Mouse (Mus musculus) liver, postnatal 0 days (tissue): ENCODE data around the gene Rgcc. TPM values are rescaled to one million over a fixed set of nuclear protein-coding genes. Genes with fewer than 3 reads are reported as not detected.
A peak's percentile ranks its signal among the peaks of the same experiment; 100 is the strongest.

Source experiments
- ATAC-seq: fragments of 200-750 bp; cut with Nextera tagmentation; 2 replicates; pipeline ENCODE4 v1.8.0; 2017; ENCODE audit warnings: mild to moderate bottlenecking, moderate library complexity
- DNase-seq: peaks from one replicate; pipeline ENCODE4 v3.0.0-alpha.2; 2016
- H3K27ac ChIP-seq: fragments of 300-500 bp; sonication (generic); 2 replicates; pipeline ENCODE4 v1.5.1; 2014; ENCODE audit warnings: antibody characterized with exemption, moderate library complexity, mild to moderate bottlenecking, low read depth
- H3K27me3 ChIP-seq: fragments of 300-500 bp; sonication (generic); 2 replicates; pipeline ENCODE4 v1.6.1; 2014; ENCODE audit warnings: low read length, control low read depth, mixed read lengths; ENCODE audit not compliant: insufficient read depth
- H3K36me3 ChIP-seq: fragments of 300-500 bp; sonication (generic); replicated peaks from 2 replicates; pipeline ENCODE4 v1.6.1; 2014; ENCODE audit warnings: mild to moderate bottlenecking, control low read depth, low read length, moderate library complexity, mixed read lengths; ENCODE audit not compliant: insufficient read depth
- H3K4me1 ChIP-seq: fragments of 300-500 bp; sonication (generic); 2 replicates; pipeline ENCODE4 v1.6.1; 2014; ENCODE audit warnings: antibody characterized with exemption, mild to moderate bottlenecking, control low read depth; ENCODE audit not compliant: insufficient read depth
- H3K4me2 ChIP-seq: fragments of 300-500 bp; sonication (generic); 2 replicates; pipeline ENCODE4 v1.6.1; 2014; ENCODE audit warnings: low read depth, mild to moderate bottlenecking, low read length, moderate library complexity, mixed read lengths
- H3K4me3 ChIP-seq: fragments of 300-500 bp; sonication (generic); 2 replicates; pipeline ENCODE4 v1.5.1; 2014; ENCODE audit warnings: low read depth, low read length
- H3K9ac ChIP-seq: fragments of 300-500 bp; sonication (generic); replicated peaks from 2 replicates; pipeline ENCODE4 v1.6.1; 2014; ENCODE audit warnings: mild to moderate bottlenecking, moderate library complexity
- H3K9me3 ChIP-seq: fragments of 300-500 bp; sonication (generic); 2 replicates; pipeline ENCODE4 v1.6.1; 2016; ENCODE audit warnings: mild to moderate bottlenecking, control low read depth, low read length, mixed read lengths
- CTCF ChIP-seq: sonication (generic); IDR thresholded peaks from 2 replicates; pipeline ENCODE4 v1.5.1; 2016; ENCODE audit warnings: antibody characterized with exemption, low read depth
- EP300 ChIP-seq: IDR thresholded peaks from 2 replicates; pipeline ENCODE4 v1.6.1; 2016; ENCODE audit warnings: antibody characterized with exemption, low read depth, mild to moderate bottlenecking
- WGBS: fragments of 180-500 bp; shearing (Covaris S2); extraction: QIAGEN DNeasy Blood & Tissue Kit; methylation state at CpG from one replicate; pipeline ENCODE4 v1.1.7; 2014; ENCODE audit not compliant: insufficient replicate concordance; 5-methylcytosine and 5-hydroxymethylcytosine counted together
- polyA plus RNA-seq: library from polyadenylated mRNA; unstranded; fragments of >200 nt; fragmentation: Nextera tagmentation; extraction: Ambion mirVana; gene quantifications from 2 replicates; pipeline ENCODE4 v1.2.1, GENCODE M21; 2015

The Rgcc gene
- polyA plus RNA-seq, 1 experiment from 2014 or later: 102 TPM

- H3K4me2 ChIP-seq: no peak overlapping the region
- no peaks in the 10 kb centered on the region for H3K36me3 ChIP-seq
- no peak overlapping the region for H3K4me3 ChIP-seq
- no peak overlapping the region for H3K27ac ChIP-seq
- no peaks in the 10 kb centered on the region for H3K4me1 ChIP-seq
- H3K9ac ChIP-seq: no peak overlapping the region
- TF ChIP-seq CTCF: no peak
- no peak for TF ChIP-seq EP300
- no peaks in the 10 kb centered on the region for H3K27me3 ChIP-seq
- WGBS: 82% methylated on average over 10 of the region's 10 CpGs
- no peaks in the 10 kb centered on the region for H3K9me3 ChIP-seq
- DNase-seq: no peak
- ATAC-seq: no peak
These were observed 22.8 kb upstream of the Rgcc start for GRCm38 (mm10) chr14:79324112-79324840.

GRCm38 (mm10) chr14:79321881-79322280, 20.4 kb upstream of the Rgcc start:
- TF ChIP-seq EP300: no peak
- no peak for TF ChIP-seq CTCF
- Histone ChIP-seq H3K4me2 (no peak overlapping the region), H3K27me3 (no peaks in the 10 kb centered on the region), H3K36me3 (no peaks in the 10 kb centered on the region), H3K9ac (no peak overlapping the region), H3K9me3 (no peaks in the 10 kb centered on the region), H3K4me3 (no peak overlapping the region), H3K4me1 (no peaks in the 10 kb centered on the region), H3K27ac (no peak overlapping the region)
- ATAC-seq: no peak
- no peak for DNase-seq
- WGBS: 76% methylated on average over 5 of the region's 5 CpGs

DNA sequence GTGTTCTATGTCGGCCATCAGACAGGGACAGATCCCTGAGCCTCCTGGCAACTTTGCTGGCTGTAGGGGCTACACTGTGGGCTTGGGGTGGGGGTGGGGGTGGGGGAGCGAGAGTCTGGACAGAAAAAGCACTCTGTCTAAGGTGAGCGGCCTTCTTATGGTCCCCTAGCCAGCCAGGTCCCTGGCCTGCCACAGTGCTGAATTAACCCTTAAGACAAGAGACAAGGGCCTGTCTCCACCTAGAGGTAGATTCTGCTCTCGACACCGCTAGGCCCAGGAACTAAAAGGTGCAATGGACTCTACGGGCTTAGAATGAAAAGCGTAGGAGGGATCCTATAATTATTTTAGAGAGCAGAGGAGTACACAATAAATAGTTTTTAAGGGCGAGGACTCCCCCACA, 19.7 kb upstream of the Rgcc start:
- no peak overlapping the region for H3K9ac ChIP-seq
- TF ChIP-seq CTCF: peak; percentile 80
- no peak for TF ChIP-seq EP300
- DNase-seq (no peak), ATAC-seq (0 out of 2 replicates have a peak, but pooled peaks have one; percentile 35)
- H3K4me3 ChIP-seq: no peak overlapping the region
- no peaks in the 10 kb centered on the region for H3K4me1 ChIP-seq
- H3K27me3 ChIP-seq: no peaks in the 10 kb centered on the region
- H3K9me3 ChIP-seq: no peaks in the 10 kb centered on the region
- 31% methylated on average over 8 of the region's 8 CpGs for WGBS
- H3K36me3 ChIP-seq: no peaks in the 10 kb centered on the region
- no peak overlapping the region for H3K27ac ChIP-seq
- H3K4me2 ChIP-seq: no peak overlapping the region

DNA sequence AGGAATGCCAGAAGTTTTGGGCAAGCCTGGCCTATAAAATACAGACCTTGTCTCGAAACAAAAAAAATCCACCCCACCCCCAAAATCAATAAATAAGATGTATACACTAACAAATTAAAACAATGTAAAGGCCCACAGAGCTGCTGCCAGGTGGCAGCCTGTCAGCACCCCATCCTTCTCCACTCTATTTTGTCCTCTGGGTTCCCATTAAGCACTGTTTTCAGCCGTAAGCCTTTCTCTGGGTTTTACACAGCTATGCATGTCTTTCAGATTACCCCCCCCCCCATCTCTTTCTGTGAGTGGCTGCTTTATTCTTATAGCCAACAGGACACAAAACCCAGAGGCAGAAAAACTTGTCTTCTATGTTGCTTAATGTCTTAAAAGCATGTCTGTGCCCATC, 16.2 kb upstream of the Rgcc start:
- H3K9ac ChIP-seq: no peak overlapping the region
- TF ChIP-seq EP300 (no peak), CTCF (no peak)
- H3K36me3 ChIP-seq: no peaks in the 10 kb centered on the region
- no peak overlapping the region for H3K4me3 ChIP-seq
- H3K4me2 ChIP-seq: no peak overlapping the region
- DNase-seq: no peak
- H3K4me1 ChIP-seq: peaks cover 2% of the 10 kb centered on the region
- no peak overlapping the region for H3K27ac ChIP-seq
- H3K27me3 ChIP-seq: no peaks in the 10 kb centered on the region
- 90% methylated on average over 2 of the region's 2 CpGs for WGBS
- no peak for ATAC-seq
- H3K9me3 ChIP-seq: no peaks in the 10 kb centered on the region

GRCm38 (mm10) chr14:79315877-79316276, 14.4 kb upstream of the Rgcc start:
- Histone ChIP-seq H3K27ac (0 out of 2 replicates have a peak overlapping the region, but pooled peaks have one; percentile 34), H3K9me3 (no peaks in the 10 kb centered on the region), H3K4me1 (peaks cover 2% of the 10 kb centered on the region), H3K27me3 (no peaks in the 10 kb centered on the region), H3K9ac (no peak overlapping the region), H3K4me2 (no peak overlapping the region), H3K4me3 (no peak overlapping the region), H3K36me3 (no peaks in the 10 kb centered on the region)
- ATAC-seq (no peak), DNase-seq (no peak)
- WGBS: 58% methylated on average over 7 of the region's 7 CpGs
- TF ChIP-seq EP300: no peak
- TF ChIP-seq CTCF: no peak

- Histone ChIP-seq H3K9me3 (no peaks in the 10 kb centered on the region), H3K36me3 (no peaks in the 10 kb centered on the region), H3K4me3 (no peak overlapping the region), H3K4me2 (no peak overlapping the region), H3K27ac (no peak overlapping the region), H3K4me1 (peaks cover 2% of the 10 kb centered on the region), H3K27me3 (no peaks in the 10 kb centered on the region), H3K9ac (no peak overlapping the region)
- TF ChIP-seq CTCF (no peak), EP300 (no peak)
- ATAC-seq (no peak), DNase-seq (no peak)
- 79% methylated on average over 12 of the region's 12 CpGs for WGBS
These were observed 13.0 kb upstream of the Rgcc start for GRCm38 (mm10) chr14:79314245-79315010.
